Mouse (Mus musculus): ENCODE measurements around the gene Atg9b. TPM values are rescaled to one million over a fixed set of nuclear protein-coding genes. Genes with fewer than 3 reads are reported as not detected.

The Atg9b gene
- total RNA-seq (2023) = 0.88 and 1.4 TPM in 2 replicates

GRCm38 (mm10) chr5:24391864-24392263, at the start of gene Atg9b:
Atg9b (minus strand) TSS chr5:24392143.

GRCm38 (mm10) chr5:24423129-24424003, 31.4 kb upstream of the Atg9b start, which contains the start of the genes Cdk5 and Slc4a2:
Cdk5 (minus strand) TSS chr5:24423530.
Slc4a2 (plus strand) TSS chr5:24423837.

GRCm38 (mm10) chr5:24413042-24413693, 21.2 kb upstream of the Atg9b start, which contains the start of gene Asic3:
Asic3 (plus strand) TSS chr5:24413392.

GRCm38 (mm10) chr5:24393392-24393997, 1.6 kb upstream of the Atg9b start, which contains the start of gene Abcb8:
Abcb8 (plus strand) TSS chr5:24393663.

GRCm38 (mm10) chr5:24364508-24364907, 27.4 kb downstream of the Atg9b start, which contains the start of gene Nos3:
Nos3 (plus strand) TSS chr5:24364810.

GRCm38 (mm10) chr5:24351278-24351677, 40.7 kb downstream of the Atg9b start, which contains the start of gene Kcnh2:
Kcnh2 (minus strand) TSS chr5:24351604.

Other genes with a start within 250 kb of the Atg9b start
- gene Nupl2, start 227.2 kb downstream of the Atg9b start, total RNA-seq (2023) = 3.8 and 4.4 TPM in 2 replicates
- gene Kcnh2, start 40.5 kb downstream of the Atg9b start, total RNA-seq (2023) = 0.47 TPM in 1 of 2 replicates, not detected in the other
- gene Nos3, start 27.3 kb downstream of the Atg9b start, total RNA-seq (2023) = not detected in 2 replicates
- gene Abcb8, start 1.5 kb upstream of the Atg9b start, total RNA-seq (2023) = 7.5 and 10.0 TPM in 2 replicates
- gene Asic3, start 21.2 kb upstream of the Atg9b start, total RNA-seq (2023) = not detected in 2 replicates
- 25.8 and 33.8 TPM in 2 replicates for gene Cdk5, start 31.4 kb upstream of the Atg9b start, total RNA-seq (2023)
- gene Slc4a2, start 31.7 kb upstream of the Atg9b start, total RNA-seq (2023) = 45.7 and 72.9 TPM in 2 replicates
- 24.9 and 28.9 TPM in 2 replicates for gene Fastk, start 53.1 kb upstream of the Atg9b start, total RNA-seq (2023)
- gene Tmub1, start 55.7 kb upstream of the Atg9b start, total RNA-seq (2023) = 10.6 and 10.8 TPM in 2 replicates
- 19.1 and 29.0 TPM in 2 replicates for gene Agap3, start 60.0 kb upstream of the Atg9b start, total RNA-seq (2023)
- gene Gbx1, start 135.1 kb upstream of the Atg9b start, total RNA-seq (2023) = not detected in 2 replicates
- not detected in 2 replicates for gene Asb10, start 148.8 kb upstream of the Atg9b start, total RNA-seq (2023)
- not detected in 2 replicates for gene 4931409K22Rik, start 164.7 kb upstream of the Atg9b start, total RNA-seq (2023)
- gene Abcf2, start 185.3 kb upstream of the Atg9b start, total RNA-seq (2023) = 19.1 and 28.7 TPM in 2 replicates
- gene Chpf2, start 194.6 kb upstream of the Atg9b start, total RNA-seq (2023) = 17.2 and 24.3 TPM in 2 replicates
- gene Smarcd3, start 232.3 kb upstream of the Atg9b start, total RNA-seq (2023) = 0.16 and 0.28 TPM in 2 replicates

Data from neutrophil, adult 65 days (primary cell).